Mouse (Mus musculus) kidney, postnatal 10 days (tissue): Measurements from ENCODE around the gene Camk1d.
"Not testable (repeated sequence)": the region's sequence is repeated elsewhere in the genome, so short reads cannot be mapped to it uniquely, and the experiment has no call there.

Experiments used
- DNase-seq: peaks from one replicate; pipeline ENCODE4 v3.0.0; 2021; ENCODE audit warnings: mixed read lengths

Camk1d gene

DNA sequence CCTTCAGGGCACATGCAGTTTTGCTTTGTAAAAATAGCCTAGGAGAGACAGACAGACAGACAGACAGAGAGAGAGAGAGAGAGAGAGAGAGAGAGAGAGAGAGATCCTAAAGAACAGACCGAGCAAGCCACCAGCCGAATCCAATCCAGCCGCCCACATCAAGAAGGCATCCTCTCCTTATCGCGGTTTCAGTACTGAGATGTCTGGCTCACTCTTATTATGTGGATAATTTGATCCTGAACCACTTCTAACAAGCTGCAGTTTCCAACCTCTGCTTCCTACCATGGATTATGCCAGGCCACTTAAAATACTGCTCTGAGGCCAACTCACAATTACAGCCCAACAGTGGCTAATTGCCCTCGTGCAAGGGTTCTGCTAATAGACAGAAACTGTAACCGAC lies 325.9 kb downstream of the Camk1d start:
- no peak for DNase-seq

DNA sequence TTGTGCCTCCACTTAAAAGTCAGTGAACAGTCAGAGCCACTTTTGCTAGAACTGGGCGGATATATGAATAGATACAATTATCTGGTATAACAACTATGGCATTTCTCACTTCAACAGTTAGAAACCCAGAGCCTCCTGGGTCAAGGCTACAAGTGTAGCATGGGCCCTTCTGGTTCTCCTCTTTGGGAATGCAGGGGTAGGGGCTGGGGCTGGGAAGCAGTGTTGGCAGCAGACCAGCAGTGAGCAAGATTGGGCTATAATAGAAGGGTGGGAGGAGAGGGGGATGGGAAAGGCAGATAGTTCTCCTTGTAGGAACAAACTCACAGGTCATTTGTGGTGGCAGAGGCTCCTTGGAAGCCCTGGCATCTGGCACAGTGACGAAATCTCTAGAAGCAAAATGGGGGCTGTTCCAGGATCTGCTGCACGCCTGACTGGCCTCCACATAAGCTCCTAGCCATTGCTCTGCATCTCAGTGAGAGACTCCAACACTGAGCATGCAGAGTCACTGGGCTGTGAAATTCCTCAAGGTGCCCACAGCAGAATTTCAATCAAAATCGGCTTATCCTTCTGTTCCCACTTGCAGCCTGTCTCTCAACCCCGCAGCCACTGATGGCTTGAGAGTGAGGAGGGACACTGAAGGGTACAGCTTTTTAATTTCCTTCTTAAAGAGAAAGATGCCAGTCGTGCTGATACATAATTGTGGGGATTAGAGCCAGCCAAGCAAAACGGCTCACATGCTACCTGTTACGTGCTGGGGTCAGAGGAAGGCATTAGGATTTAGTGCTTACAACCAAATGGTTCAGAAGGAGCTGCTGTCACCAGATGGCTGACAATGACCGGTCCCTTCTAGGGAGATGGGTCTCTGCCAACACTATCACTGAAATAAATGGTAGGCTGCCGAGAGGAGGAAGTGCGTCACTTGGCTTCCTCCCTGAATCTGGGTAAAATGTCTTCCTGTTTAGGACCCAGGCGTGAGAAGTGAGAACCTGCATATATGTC lies 332.3 kb downstream of the Camk1d start:
- peak; percentile 45 for DNase-seq

DNA sequence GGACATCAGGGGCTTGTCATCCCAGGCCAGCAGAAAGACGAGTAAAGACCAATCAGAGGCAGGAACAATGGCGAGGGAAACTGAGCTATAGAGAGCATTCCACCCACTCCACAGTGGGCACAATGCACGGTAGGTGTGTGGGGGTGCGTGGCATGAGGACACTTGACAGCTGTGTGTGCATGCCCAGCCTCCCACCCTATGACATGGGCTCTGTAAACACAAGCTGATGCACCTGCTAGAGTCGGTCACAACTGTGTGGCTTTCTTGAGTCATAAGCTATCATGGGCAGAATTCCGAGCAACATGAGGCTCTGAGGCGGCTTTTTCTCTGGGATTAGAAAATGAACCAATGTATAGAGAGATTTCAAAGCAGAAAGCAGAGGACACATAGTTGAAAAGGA lies 333.3 kb downstream of the Camk1d start:
- DNase-seq: no peak

DNA sequence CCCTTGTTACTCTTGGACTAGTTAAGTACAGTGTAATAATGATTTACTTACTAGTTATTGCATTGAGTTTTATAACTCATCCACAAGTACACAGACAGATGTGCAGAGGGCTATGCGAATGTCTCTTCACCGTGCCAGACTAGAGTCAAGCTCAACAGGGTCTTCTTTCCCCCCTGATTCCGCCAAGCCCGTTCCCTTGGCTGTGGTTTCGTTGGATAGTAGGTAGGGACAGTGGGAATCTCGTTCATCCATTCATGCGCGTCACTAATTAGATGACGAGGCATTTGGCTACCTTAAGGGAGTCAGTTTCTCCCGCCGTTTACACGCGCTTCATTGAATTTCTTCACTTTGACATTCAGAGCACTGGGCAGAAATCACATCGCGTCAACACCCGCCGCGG lies 335.4 kb downstream of the Camk1d start:
- not testable (repeated sequence) for DNase-seq

DNA sequence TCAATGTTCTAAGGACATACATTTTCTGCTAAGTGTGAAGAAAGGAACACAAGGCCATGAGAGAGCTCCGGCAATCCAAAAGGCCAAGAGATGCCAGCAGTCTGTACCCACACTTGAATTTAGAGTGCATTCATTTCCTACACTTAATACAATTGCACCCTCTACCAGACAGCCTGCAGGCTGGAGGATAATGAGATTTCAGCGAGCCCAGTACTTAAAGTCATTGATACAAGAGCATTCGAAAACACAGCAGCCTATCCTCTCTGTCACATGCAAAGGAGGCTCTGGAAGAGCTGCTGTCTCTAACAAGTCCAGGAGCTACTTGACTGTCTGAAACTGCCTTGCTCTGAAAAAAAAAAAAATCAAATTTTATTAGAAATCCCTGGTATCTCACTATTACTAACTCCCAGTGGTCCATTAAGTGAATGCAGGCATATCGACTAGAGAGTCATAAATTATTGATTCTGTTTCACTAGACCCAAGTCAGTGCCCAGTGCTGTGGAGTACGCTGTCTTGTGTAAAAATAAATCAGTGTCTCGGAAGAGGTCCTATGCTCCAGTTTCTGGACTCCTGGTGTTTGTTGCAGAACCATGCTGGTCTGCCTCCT lies 336.1 kb downstream of the Camk1d start:
- no peak for DNase-seq

DNA sequence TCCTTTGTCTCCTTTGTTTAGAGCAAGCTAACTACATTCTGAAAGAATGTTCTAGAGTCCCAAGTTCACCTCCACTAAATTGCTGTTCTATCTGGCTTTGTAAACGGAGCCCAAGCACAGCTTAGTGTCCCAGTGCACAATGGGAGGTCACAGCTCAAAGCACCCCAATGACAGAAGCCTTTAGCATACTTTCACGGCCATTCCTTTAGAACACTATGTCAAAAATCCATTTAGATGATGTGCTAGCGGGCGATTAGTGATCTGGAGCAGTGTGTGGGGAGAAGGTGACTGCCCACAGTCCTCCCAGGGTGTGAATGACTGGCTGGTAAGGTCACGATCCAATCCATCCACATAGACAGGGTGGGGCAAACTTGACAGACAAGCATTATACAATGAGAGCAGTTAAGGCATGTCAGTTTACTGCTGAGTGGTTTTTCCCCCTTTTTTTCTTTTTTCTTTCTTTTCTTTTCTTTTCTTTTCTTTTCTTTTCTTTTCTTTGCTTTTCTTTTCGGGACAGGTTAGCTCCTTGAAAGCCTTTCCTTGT lies 341.4 kb downstream of the Camk1d start:
- DNase-seq: no peak

DNA sequence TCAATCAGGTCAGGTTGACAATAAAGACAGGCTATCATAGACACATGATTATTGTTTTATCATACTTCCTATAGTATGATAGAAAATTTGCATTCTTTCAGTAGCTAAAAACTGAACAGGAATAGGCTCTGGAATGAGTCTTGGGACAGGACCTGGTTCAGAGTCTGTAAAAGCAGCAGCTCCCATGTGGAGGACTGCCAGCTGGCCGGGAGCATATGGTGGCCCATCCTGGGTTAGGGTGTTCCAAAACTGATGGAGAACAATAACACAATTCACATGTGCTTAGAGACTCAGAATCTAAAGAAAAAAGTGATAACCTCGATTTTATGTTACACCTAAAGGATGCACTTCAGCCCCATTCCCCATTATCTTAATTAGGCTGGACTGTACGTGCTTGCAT lies 343.0 kb downstream of the Camk1d start:
- DNase-seq: no peak

DNA sequence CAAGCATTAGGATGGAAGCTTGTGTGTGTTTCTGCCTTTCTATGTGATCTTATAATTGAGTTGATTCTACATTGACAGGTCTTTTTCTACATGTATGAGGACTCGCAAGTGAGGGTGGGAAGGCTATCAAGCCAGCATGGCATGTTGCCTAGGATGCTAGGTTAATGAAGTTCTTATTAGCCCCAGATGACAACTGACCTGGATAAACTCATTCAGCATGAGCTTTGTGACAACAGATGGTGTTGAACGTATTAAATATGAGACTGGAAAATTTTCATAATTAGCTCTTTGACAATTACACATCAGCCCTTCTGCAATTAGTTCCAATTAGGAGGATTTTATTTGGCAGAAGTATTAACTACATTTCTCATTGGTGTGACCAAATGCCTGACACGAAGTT lies 343.7 kb downstream of the Camk1d start:
- DNase-seq: no peak

DNA sequence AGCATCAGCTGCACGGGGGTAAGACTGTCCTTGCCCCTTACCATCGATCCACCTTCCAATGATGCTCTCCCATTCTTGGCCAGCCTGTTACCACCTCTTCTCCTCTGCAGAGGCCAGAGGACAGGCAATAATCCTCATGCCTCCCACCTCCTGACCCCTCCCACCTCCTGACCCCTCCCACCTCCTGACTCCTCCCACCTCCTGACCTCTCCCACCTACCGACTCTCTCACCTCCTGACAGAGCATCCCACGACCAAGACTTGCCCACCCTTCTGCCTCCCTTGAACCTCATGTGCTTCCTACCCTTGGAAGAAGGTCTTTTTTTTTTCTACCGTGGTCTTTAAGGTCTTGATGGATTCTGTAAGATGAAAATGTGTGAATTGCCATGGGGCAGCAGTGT lies 350.5 kb downstream of the Camk1d start:
- DNase-seq: no peak

DNA sequence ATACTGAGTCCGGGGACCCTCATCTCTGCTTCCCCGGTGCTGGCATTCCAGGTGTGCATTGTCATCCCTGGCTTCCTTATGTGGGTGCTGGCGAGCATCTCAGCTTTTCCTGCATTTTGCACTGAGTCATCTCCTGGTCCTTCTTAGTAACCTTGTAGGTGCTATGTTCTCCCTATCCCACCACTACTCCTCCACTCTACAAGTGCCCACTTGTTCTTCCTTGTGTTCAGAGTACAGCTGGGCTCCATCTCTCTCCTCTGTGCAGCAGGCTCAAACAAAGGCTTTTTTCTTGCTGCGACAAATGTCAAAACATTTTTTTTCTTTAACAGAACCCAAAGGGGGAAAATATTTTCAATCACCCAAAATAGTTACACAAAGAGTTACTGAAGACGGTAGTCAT lies 356.3 kb downstream of the Camk1d start:
- DNase-seq: no peak

DNA sequence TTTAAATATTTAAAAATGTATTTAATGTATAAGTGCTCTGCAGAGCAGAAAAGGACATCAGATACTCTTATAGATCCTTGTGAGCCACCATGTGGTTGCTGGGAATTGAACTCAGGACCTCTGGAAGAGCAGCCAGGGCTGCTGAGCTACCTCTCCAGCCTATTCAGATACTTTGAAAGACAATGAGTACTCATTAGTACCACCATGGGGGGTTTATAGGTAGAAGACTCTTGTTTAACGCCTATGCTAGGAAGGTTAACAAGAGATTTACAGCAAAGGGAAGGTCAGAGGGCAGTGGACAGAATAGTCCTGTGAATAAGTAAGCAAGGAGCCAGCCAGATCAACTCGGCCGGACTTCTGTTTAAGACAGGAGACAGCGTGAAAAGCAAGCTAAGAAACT lies 357.3 kb downstream of the Camk1d start:
- no peak for DNase-seq

DNA sequence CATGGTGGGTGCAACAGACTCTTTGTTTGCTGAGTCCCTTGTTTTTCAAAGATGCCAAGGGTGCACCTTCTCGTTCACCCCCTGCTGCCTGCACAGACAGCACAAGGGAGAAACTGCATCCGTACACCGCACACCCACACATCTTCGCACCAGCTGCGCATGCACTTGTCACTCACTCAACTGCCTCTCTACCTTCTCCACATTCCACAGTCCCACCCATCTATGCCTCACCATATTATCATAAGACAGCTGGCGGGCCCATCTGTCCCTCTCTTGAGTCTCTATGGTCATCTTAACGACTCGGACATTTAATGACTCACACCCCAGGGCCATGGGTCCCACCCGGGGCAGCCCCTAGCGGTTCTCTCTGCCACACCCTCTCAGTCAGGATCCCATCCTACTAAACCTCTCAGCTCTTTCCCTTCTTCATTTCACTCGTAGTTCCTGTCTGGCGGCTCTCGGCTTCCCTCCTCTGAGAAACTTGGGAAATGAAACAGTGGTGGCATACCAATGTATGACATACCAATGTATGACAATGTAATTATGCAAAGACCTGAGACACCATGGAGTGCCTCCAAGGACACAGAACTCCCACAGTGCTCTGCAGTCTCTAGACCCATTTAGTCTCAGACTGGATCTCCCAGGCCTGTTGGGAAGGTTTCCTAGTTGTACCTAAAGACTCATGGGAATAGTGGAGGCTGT lies 361.3 kb downstream of the Camk1d start:
- no peak for DNase-seq

DNA sequence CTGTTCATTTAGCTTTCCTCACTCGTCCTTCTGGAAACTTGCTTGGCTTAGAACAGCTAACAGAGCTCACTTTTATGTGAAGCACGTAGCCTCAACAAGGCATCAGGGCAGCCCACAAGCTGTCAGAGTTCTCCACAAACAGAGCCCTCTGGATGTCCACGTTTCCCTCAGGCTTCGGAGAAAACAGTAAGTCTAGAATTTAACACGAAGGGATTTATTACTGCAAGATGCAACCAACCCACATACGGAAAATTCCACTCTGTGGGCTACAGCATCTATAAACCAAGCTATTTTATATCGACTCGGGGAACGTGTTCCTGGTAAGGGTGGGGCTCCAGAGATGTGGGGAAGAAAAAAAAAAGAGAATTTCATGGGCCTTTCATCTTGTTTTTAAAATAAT lies 369.0 kb downstream of the Camk1d start:
- no peak for DNase-seq

DNA sequence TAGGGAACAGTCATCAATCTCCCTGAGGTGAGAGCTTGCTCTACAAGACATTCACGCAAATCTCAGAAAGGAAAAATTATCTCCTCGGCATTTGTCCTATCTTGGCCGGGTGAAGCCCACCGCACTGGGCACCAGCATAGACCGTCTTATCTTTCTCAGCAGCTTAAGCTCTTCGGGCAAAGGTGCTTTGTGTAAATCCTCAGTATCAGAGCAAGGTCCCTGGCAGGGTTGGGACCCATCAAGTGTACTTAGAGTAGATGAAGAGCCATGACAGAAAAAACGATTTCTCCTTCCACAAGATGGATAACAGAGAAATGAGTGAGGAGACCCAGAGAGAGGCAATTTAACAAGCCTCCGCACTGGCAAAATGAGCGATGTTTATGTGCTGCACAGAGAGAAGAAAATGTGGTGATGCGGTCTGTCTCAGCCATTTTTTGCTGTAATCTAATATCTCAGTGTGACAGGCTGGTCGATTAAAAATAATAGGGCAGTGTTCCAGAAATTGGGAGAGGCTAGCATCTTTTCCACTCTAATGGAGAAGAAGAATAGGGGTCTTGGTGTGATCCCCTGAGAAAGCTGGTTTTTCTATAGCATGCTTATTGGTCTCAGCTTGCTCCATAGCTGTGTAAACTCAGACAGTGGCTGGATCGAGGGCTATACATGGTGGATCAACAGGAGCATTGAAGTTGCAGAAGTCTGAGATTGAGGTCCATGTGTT lies 386.6 kb downstream of the Camk1d start:
- no peak for DNase-seq

DNA sequence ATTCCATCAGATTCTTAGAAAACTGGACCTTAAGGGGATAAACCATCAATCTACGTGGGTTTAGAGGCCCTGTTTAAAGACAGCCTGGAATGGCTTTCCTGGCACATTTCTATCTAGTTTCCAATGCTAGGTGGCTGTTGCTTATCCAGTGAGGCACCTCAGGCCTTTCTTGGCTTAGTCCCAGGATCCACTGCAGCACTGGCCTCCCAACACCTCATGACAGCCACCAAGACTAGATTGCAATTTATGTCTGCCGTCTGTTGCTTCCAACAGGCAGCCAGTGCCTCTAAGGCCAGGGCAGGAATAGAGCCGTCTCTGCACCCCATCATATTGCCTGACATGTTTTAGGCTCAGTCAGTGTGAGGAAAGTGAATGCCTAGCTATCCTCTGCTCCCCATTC lies 389.5 kb downstream of the Camk1d start:
- DNase-seq: no peak

DNA sequence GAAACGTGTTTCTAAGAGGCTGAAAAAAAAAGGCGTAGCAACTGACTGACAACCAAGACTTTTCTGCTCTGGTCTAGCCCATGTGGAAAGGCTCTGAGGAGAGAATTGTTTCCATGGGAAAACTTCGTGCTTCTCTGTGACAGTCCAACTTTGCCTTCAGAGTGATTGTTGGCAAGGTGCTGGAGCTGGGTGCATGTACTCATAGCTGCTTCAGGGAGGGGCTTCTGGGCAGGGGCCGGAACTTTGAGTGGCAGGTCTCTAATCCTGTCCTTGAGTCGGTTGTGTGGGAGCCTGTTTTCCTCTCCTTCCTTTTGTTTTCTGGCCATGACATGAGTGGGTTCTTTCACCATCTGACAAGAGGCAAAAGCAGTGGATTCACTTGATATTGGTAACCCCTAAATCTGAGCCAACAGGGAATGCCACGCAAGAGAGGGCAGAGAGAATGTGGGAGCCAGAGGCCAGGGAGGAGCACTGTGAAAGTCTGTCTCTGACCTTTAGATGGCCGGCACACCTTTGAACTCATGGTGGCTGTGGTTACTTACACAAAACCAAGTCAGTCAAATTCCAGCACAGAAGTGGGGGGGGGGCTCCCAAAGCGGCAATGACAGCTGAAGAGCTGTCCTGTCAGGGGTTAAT lies 392.5 kb downstream of the Camk1d start:
- no peak for DNase-seq

DNA sequence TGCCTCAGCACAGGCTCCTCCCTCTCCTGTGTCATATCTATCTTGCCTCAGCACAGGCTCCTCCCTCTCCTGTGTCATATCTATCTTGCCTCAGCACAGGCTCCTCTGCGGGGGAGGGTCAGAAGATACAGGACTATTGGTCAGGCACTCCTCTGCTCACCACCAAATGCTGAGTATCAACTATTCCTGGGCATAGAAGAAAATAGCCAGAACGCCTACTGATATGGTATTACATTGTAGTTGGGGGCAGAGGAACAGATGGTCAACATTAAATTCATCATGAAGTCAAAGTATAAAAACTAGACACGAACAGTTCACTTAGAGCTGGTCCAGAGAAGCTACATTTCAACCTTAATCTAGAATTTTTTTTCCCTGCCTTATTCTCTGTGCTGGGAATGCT lies 395.2 kb downstream of the Camk1d start:
- no peak for DNase-seq

DNA sequence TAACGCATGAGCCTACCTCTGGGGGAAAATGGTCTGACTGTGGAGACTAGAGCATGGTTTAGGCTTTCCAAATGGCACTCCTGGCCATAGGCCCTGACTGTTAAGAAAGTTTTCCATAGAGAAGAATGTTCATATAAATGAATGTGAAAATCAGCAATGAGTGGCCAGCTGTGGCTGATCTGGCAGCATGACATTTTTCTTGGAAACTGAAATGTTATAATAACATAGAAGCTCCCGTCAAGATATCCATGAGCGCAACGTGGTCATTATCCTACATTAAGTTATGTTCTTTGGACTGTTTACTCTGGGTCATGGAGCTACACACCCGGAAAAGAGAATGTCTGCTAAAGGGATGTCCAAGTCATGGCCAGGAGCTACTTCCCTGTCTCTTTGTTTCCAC lies 397.6 kb downstream of the Camk1d start:
- DNase-seq: peak; percentile 64

DNA sequence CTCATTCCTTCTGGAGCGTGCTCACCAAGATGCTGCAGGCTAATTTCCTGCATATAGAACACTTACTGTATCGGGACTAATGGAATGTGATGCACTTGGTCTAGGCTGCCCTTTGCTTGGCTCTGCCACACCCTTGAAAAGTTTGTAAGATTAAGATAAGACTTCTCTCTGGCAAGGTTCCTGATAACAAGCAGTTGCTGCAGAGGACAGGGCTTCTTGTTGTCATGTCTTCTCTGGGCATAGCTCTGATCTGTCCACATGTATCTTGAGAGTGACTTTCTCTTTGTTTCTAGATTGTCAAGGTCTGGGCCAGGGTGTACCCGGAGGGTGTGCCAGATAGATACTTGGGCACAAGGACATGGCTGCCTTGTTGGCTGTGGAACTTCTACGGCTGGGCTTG lies 398.1 kb downstream of the Camk1d start:
- DNase-seq: no peak

DNA sequence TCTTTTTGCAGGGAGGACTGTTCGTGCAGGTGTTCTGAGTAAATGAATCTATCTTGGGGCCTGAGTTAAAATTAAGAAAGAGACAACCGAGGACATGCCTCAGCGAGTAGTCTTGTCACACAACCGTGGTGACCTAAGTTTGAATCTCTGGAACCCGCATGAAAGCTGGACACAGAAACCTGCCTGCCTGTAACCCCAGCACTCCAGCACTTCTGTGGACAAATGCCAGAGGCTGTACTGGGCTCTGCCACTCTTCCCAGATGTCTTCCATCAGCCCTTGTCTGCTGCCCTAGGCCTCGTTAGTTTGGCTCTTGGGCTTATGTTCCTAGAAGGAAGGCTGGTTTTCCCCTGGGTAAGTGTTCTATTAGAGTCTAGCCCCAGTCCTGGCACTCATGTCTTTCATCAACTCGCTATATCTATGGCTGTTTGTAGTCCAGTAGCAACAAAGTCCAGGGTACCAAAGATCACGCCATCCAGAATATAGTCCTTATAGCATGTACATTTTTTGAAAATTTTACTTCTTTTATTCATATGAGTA lies 399.0 kb downstream of the Camk1d start:
- no peak for DNase-seq

DNA sequence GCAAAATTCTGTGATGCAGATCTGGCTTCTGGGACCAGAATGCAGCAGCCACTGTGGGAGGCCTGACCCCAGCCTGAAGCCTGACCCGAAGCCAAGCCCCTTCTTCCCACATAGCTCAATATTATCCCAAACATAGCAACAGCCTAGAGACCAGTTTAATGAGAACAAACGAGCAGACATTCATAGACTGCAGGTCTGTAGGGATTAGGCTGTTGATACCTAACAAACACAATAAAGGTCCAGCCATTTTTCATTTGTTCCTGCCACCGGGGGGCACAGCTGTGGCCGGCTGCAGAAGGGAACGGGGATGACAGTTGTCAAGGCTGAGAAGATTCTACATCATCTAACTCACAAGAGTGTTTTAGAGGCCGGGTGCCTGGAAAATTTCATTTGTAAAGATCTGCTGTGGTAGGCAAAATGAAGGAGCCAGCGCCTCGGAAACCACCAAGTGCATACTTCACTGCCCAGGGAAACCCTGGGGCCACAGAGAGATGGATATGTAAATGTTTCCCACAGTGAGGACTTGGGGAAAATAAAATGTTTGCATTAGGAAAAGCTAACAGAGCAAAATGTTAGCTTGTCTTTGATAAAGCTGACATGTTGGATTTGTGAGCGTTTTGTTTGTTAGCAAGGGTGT lies 399.7 kb downstream of the Camk1d start:
- peak; percentile 41 for DNase-seq
